Mouse (Mus musculus) hematopoietic stem cell, adult 5-6 weeks (primary cell): Measurements from ENCODE around the gene Nop53. TPM values are rescaled to one million over a fixed set of nuclear protein-coding genes. Genes with fewer than 3 reads are reported as not detected.
A peak's percentile ranks its signal among the peaks of the same experiment; 100 is the strongest.

Source experiments
- ATAC-seq, 2 experiments: fragments of 125-278 bp in 1 of 2; replicated peaks in 1 of 2; 2 replicates each; pipeline ENCODE4 v1.8.0; 2016 to 2017; ENCODE audit warnings: inconsistent platforms in 2 of 2, mild to moderate bottlenecking in 2 of 2, moderate number of reproducible peaks in 2 of 2, low read depth in 1 of 2, moderate TSS enrichment in 1 of 2; ENCODE audit not compliant: low FRiP score in 2 of 2, poor library complexity in 2 of 2, severe bottlenecking in 2 of 2, insufficient read depth in 1 of 2, low TSS enrichment in 1 of 2
- total RNA-seq: library from RNA; stranded (forward); fragments of 172-1452, 232-1000 nt; gene quantifications from 2 replicates; pipeline ENCODE4 v1.2.3, GENCODE M21; 2017

Nop53 gene
- total RNA-seq, 1 experiment from 2014 or later, result 279 TPM

GRCm38 (mm10) chr7:15962311-15963288 is 16.7 kb upstream of the Nop53 start:
- peak in 1 of 2 experiments; percentile 26; a peak in 2 of 4 replicates for ATAC-seq

- ATAC-seq, result no peak
Measured at GRCm38 (mm10) chr7:15961798-15962197, 15.9 kb upstream of the Nop53 start.

- no peak for ATAC-seq
Measured at GRCm38 (mm10) chr7:15961239-15961638, 15.4 kb upstream of the Nop53 start.

GRCm38 (mm10) chr7:15960691-15961090 is 14.8 kb upstream of the Nop53 start:
- ATAC-seq, result no peak

- ATAC-seq, result no peak
Measured at GRCm38 (mm10) chr7:15956143-15956542, 10.3 kb upstream of the Nop53 start.

GRCm38 (mm10) chr7:15955509-15955908 is 9.6 kb upstream of the Nop53 start:
- peak; percentile 40 to 58 for ATAC-seq

GRCm38 (mm10) chr7:15954978-15955443 is 9.1 kb upstream of the Nop53 start:
- peak; percentile 33 to 50 for ATAC-seq

- no peak for ATAC-seq
Measured at GRCm38 (mm10) chr7:15954436-15954835, 8.6 kb upstream of the Nop53 start.

- ATAC-seq, result peak; percentile 16 to 50; a peak in 3 of 4 replicates
Measured at GRCm38 (mm10) chr7:15953307-15954074, 7.6 kb upstream of the Nop53 start.

- ATAC-seq, result no peak
Measured at GRCm38 (mm10) chr7:15952416-15952815, 6.5 kb upstream of the Nop53 start.

GRCm38 (mm10) chr7:15950008-15950407 is 4.1 kb upstream of the Nop53 start:
- ATAC-seq, result no peak

GRCm38 (mm10) chr7:15949216-15949790 is 3.4 kb upstream of the Nop53 start:
- peak; percentile 18 to 19; a peak in 1 of 4 replicates for ATAC-seq

- peak; percentile 58 to 60 for ATAC-seq
Measured at GRCm38 (mm10) chr7:15948381-15948941, 2.6 kb upstream of the Nop53 start.

GRCm38 (mm10) chr7:15947653-15948260 is 1.9 kb upstream of the Nop53 start:
- ATAC-seq, result no peak

- ATAC-seq, result no peak
Measured at GRCm38 (mm10) chr7:15945211-15945610, 663 bp downstream of the Nop53 start.

GRCm38 (mm10) chr7:15944311-15944710 is 1.6 kb downstream of the Nop53 start:
- no peak for ATAC-seq

- ATAC-seq, result no peak
Measured at GRCm38 (mm10) chr7:15938621-15939020, 7.3 kb downstream of the Nop53 start.
